21 mouse cellular contexts compared by ENCODE assay signal in the genomic region with DNA sequence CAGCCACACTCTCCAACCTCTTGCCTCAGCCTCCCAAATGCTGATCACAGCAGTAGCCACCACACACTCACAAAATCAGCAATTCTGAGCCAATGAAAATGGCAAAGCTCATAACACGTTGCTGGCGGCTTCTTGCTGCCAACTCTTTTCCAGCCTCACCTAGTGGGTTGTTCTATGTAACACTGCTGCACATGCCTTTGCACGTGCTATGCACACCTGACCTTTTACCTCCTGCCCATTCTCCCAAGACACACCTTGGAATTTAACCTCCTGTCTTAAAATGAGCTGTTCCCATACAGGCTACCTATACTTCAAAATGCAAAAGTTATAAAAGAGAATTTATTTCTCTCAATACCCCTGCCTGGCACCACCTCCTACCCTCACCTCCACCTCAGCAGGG. TPM values are rescaled to one million over a fixed set of nuclear protein-coding genes. Genes with fewer than 3 reads are reported as not detected.
DNase-seq lines count a peak whose midpoint lies in the region; ATAC-seq and TF ChIP-seq lines count a peak whose summit lies in the region.
"Had no signal": no experiment of that assay in that cellular context is flagged by ENCODE, and none has a peak within 500 bp of the region (broad histone marks: within the 10 kb centered on the region; RNA-seq: fewer than 3 reads in every experiment).

No protein-coding gene starts in this region.

- ATAC-seq in kidney, embryonic 15.5 days (replicated peaks; ENCODE audit: low FRiP score), result no peak
- peak; percentile 65 for ATAC-seq in stomach, postnatal 0 days (ENCODE audit: low FRiP score, low TSS enrichment)
- ATAC-seq: forebrain, embryonic 14.5 days had no signal

- peak; percentile 35 for DNase-seq in kidney, adult 2 months
- DNase-seq in liver, adult 2 months (ENCODE audit: extremely low read depth, low read depth, low spot score), result peak; percentile 58
- no peak for DNase-seq in liver
- DNase-seq in kidney, postnatal 36 days, result peak; percentile 35 to 36
- DNase-seq in stomach, postnatal 0 days (ENCODE audit: low spot score), result peak; percentile 71
- no peak for DNase-seq in frontal cortex, postnatal 36 days (ENCODE audit: low spot score in 2 of 2)
- DNase-seq: adrenal gland, adult 2 months; adrenal gland, postnatal 25 days; cerebellum, adult 8-10 months; cerebellum, postnatal 14 days; embryo, embryonic 11 days; gastrocnemius, postnatal 36 days; heart, adult 11 months; heart, postnatal 4 days had no signal

- TF ChIP-seq EP300 in stomach, postnatal 0 days (optimal IDR thresholded peaks at IDR 0.05), result no peak

- no peaks in the 10 kb centered on the region; the same call in 1 of the 2 replicates for H3K27me3 ChIP-seq in kidney, adult 2 months (replicated peaks; ENCODE audit: control insufficient read depth, insufficient read depth, low read length)
- peaks cover 26% of the 10 kb centered on the region for H3K27me3 ChIP-seq in kidney, embryonic 15.5 days
- no peaks in the 10 kb centered on the region for H3K27me3 ChIP-seq in liver, adult 2 months (ENCODE audit: control insufficient read depth, insufficient read depth, low read length)
- no peaks in the 10 kb centered on the region for H3K27me3 ChIP-seq in stomach, postnatal 0 days (ENCODE audit: control insufficient read depth, insufficient read depth, low read length)
- H3K27me3 ChIP-seq: embryonic facial prominence, embryonic 15.5 days; heart, embryonic 13.5 days; hindbrain, embryonic 12.5 days had no signal

- H3K4me1 ChIP-seq in kidney, adult 2 months (ENCODE audit: control insufficient read depth, insufficient read depth, low read length), result peaks cover 8% of the 10 kb centered on the region; the same call in 1 of the 2 replicates
- H3K4me1 ChIP-seq in kidney, embryonic 15.5 days, result peaks cover 22% of the 10 kb centered on the region
- no peaks in the 10 kb centered on the region for H3K4me1 ChIP-seq in liver, adult 2 months (ENCODE audit: control insufficient read depth, insufficient read depth, low read length)
- no peaks in the 10 kb centered on the region for H3K4me1 ChIP-seq in stomach, postnatal 0 days (replicated peaks; ENCODE audit: control insufficient read depth, insufficient read depth)
- H3K4me1 ChIP-seq: embryonic facial prominence, embryonic 15.5 days; hindbrain, embryonic 12.5 days had no signal

- H3K36me3 ChIP-seq in kidney, adult 2 months (ENCODE audit: control insufficient read depth, insufficient read depth, low read length), result no peaks in the 10 kb centered on the region
- no peaks in the 10 kb centered on the region for H3K36me3 ChIP-seq in kidney, embryonic 15.5 days
- no peaks in the 10 kb centered on the region for H3K36me3 ChIP-seq in liver, adult 2 months (ENCODE audit: control insufficient read depth, insufficient read depth, low read length)
- no peaks in the 10 kb centered on the region for H3K36me3 ChIP-seq in stomach, postnatal 0 days (ENCODE audit: control insufficient read depth, insufficient read depth, low read length)
- H3K36me3 ChIP-seq: embryonic facial prominence, embryonic 15.5 days; forebrain, embryonic 10.5 days; heart, embryonic 13.5 days; hindbrain, embryonic 12.5 days had no signal

- no peaks in the 10 kb centered on the region for H3K79me2 ChIP-seq in liver, adult 2 months (ENCODE audit: control insufficient read depth, insufficient read depth, low read length)

- no peak for TF ChIP-seq CTCF in kidney, adult 2 months (conservative IDR thresholded peaks at IDR 0.05; ENCODE audit: insufficient read depth, insufficient read length, low read depth, low read length)
- TF ChIP-seq CTCF in liver, adult 2 months (IDR thresholded peaks at IDR 0.05; ENCODE audit: low read depth, low read length), result no peak
- no peak for TF ChIP-seq CTCF in stomach, postnatal 0 days (IDR thresholded peaks at IDR 0.05; ENCODE audit: low read depth)

- H3K9ac ChIP-seq in kidney, embryonic 15.5 days, result no peak overlapping the region
- H3K9ac ChIP-seq in liver, adult 2 months (ENCODE audit: low read depth, low read length), result no peak overlapping the region
- H3K9ac ChIP-seq in stomach, postnatal 0 days (ENCODE audit: low read length), result no peak overlapping the region
- H3K9ac ChIP-seq: embryonic facial prominence, embryonic 15.5 days; heart, embryonic 13.5 days; hindbrain, embryonic 12.5 days had no signal

- H3K4me2 ChIP-seq in kidney, embryonic 15.5 days, result no peak overlapping the region
- H3K4me2 ChIP-seq in stomach, postnatal 0 days (replicated peaks; ENCODE audit: low read depth), result no peak overlapping the region
- H3K4me2 ChIP-seq: embryonic facial prominence, embryonic 15.5 days; heart, embryonic 13.5 days; hindbrain, embryonic 12.5 days had no signal

- WGBS in kidney, adult 2 months, result 42% methylated on average over 3 of the region's 3 CpGs
- WGBS in kidney, embryonic 15.5 days, result 68% methylated on average over 3 of the region's 3 CpGs
- 83% methylated on average over 3 of the region's 3 CpGs for WGBS in liver, adult 2 months
- 52% methylated on average over 3 of the region's 3 CpGs for WGBS in stomach, postnatal 0 days

- no peak overlapping the region for H3K4me3 ChIP-seq in kidney, adult 2 months (ENCODE audit: insufficient read depth, low read depth, low read length)
- H3K4me3 ChIP-seq in kidney, embryonic 15.5 days (replicated peaks), result no peak overlapping the region
- no peak overlapping the region for H3K4me3 ChIP-seq in liver, adult 2 months (ENCODE audit: insufficient read depth, low read depth, low read length)
- no peak overlapping the region for H3K4me3 ChIP-seq in stomach, postnatal 0 days (ENCODE audit: low read depth, low read length)
- H3K4me3 ChIP-seq: embryonic facial prominence, embryonic 15.5 days; erythroblast, embryonic 14.5 days; forebrain, embryonic 10.5 days; heart, embryonic 13.5 days; hindbrain, embryonic 12.5 days had no signal

- no peak for TF ChIP-seq POLR2A in kidney, adult 2 months (IDR thresholded peaks at IDR 0.05; ENCODE audit: low read depth, low read length)
- no peak for TF ChIP-seq POLR2A in liver, adult 2 months (IDR thresholded peaks at IDR 0.05; ENCODE audit: extremely low read depth, insufficient read depth, low read length)

- H3K9me3 ChIP-seq in kidney, embryonic 15.5 days (replicated peaks), result no peaks in the 10 kb centered on the region
- H3K9me3 ChIP-seq in stomach, postnatal 0 days (ENCODE audit: control insufficient read depth, low read length), result no peaks in the 10 kb centered on the region
- H3K9me3 ChIP-seq: embryonic facial prominence, embryonic 15.5 days; forebrain, embryonic 10.5 days; heart, embryonic 13.5 days; hindbrain, embryonic 12.5 days had no signal

- no peak overlapping the region; the same call in 1 of the 2 replicates for H3K27ac ChIP-seq in kidney, adult 2 months (ENCODE audit: insufficient read depth, low read depth, low read length)
- no peak overlapping the region for H3K27ac ChIP-seq in kidney, embryonic 15.5 days
- no peak overlapping the region for H3K27ac ChIP-seq in liver, adult 2 months (replicated peaks; ENCODE audit: insufficient read depth, low read depth, low read length)
- H3K27ac ChIP-seq in stomach, postnatal 0 days (replicated peaks), result 0 out of 2 replicates have a peak overlapping the region, but pooled peaks have one; percentile 4
- H3K27ac ChIP-seq: embryonic facial prominence, embryonic 15.5 days; forebrain, embryonic 10.5 days; heart, embryonic 13.5 days; hindbrain, embryonic 12.5 days had no signal

RNA-seq across cellular contexts. Expression of gene Slc35g1, which starts 59.2 kb away (rescaled TPM):
- polyA plus RNA-seq in kidney, adult 2 months (2012; rRNA removed), result 4.8 and 5.9 TPM in 2 replicates
- polyA plus RNA-seq in kidney, embryonic 15.5 days (2015; fragmentation: Nextera tagmentation; extraction: Ambion mirVana), result 6.6 and 7.6 TPM in 2 replicates
- total RNA-seq in liver, adult 2 months (2014; rRNA removed), result 16.3 and 21.2 TPM in 2 replicates
- 4.0 and 4.7 TPM in 2 replicates for polyA plus RNA-seq in liver, adult 2 months (2012; rRNA removed)
- polyA plus RNA-seq in stomach, postnatal 0 days (2015; fragmentation: Nextera tagmentation; extraction: Ambion mirVana), result 20.9 and 27.3 TPM in 2 replicates

Comparison
In these comparisons a context has a peak if more than half of its experiments do, and no peak if none do; other contexts are left out.
1. DNase-seq: peak in kidney, adult 2 months (single experiment), liver, adult 2 months (single experiment), kidney, postnatal 36 days (2 of 2) and stomach, postnatal 0 days (single experiment); none in liver (single experiment) and frontal cortex, postnatal 36 days (0 of 2).